Mouse (Mus musculus) MEL (cell line): Measurements from ENCODE around the gene Otud7b.

Experiments used
- CTCF ChIP-seq, 3 experiments: IDR thresholded peaks in 2 of 3; conservative IDR thresholded peaks in 1 of 3; 2 replicates each; pipeline ENCODE4 v1.5.1; 2011 to 2012; ENCODE audit warnings: low read length in 3 of 3, low read depth in 2 of 3, mild to moderate bottlenecking in 2 of 3, improper control_type of control experiment in 1 of 3, inconsistent platforms in 1 of 3, mixed read lengths in 1 of 3, moderate library complexity in 1 of 3; ENCODE audit not compliant: control insufficient read depth in 1 of 3, insufficient read depth in 1 of 3, poor library complexity in 1 of 3, severe bottlenecking in 1 of 3
- EP300 ChIP-seq, 2 experiments: IDR thresholded peaks; 2 replicates each; pipeline ENCODE4 v1.6.1; 2011; ENCODE audit warnings: improper control_type of control experiment in 2 of 2, low read length in 2 of 2, low read depth in 1 of 2, mild to moderate bottlenecking in 1 of 2
- MAX ChIP-seq: IDR thresholded peaks from 2 replicates; pipeline ENCODE4 v1.6.1; 2011; ENCODE audit warnings: low read length, improper control_type of control experiment
- POLR2AphosphoS2 ChIP-seq: IDR thresholded peaks from 2 replicates; pipeline ENCODE4 v1.6.1; 2011; ENCODE audit warnings: low read length, improper control_type of control experiment
- TCF12 ChIP-seq: IDR thresholded peaks from 2 replicates; pipeline ENCODE4 v1.6.1; 2014; ENCODE audit warnings: low read depth, mild to moderate bottlenecking, inconsistent platforms, low read length, improper control_type of control experiment, moderate library complexity
- USF1 ChIP-seq: IDR thresholded peaks from 2 replicates; pipeline ENCODE4 v1.6.1; 2014; ENCODE audit warnings: low read depth, mild to moderate bottlenecking, inconsistent platforms, low read length, improper control_type of control experiment, moderate library complexity

DNA sequence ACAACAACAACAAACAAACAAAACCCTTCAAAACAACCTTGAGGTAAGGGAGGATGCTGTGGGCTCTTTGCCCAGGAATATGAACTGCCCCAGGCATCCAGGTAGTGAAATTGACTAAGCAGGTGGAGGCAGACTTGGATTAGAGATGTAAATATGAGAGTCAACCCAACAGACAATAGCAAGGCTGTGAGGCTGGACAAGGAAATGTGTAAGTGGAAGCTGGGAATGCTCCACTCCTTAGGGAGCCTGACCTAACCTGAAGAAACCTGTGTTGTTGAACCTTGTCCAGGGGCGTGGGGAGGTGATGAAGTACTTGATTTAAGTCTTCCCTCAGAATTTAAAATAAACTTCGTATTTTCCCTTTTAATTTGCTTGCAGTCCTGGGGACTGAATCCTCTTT lies 74.6 kb downstream of the Otud7b start:
- TF ChIP-seq MAX: no peak
- TF ChIP-seq TCF12: no peak
- TF ChIP-seq EP300 (IDR thresholded peaks at IDR 0.05; ENCODE audit: low read depth in 1 of 2, low read length in 2 of 2): no peak
- TF ChIP-seq CTCF (IDR thresholded peaks at IDR 0.05 in 2 of 3, conservative IDR thresholded peaks at IDR 0.05 in 1 of 3; ENCODE audit: control insufficient read depth in 1 of 3, insufficient read depth in 1 of 3, low read depth in 2 of 3, low read length in 3 of 3, poor library complexity in 1 of 3, severe bottlenecking in 1 of 3): no peak
- peak; percentile 73 for TF ChIP-seq POLR2AphosphoS2
- no peak for TF ChIP-seq USF1
